Mouse (Mus musculus) urinary bladder, adult 18-20 months (tissue): ENCODE measurements around the gene Prkaa1.

Experiments used
- DNase-seq, 2 experiments: peaks; one replicate each; pipeline ENCODE4 v3.0.0; 2022; ENCODE audit warnings: low spot score in 2 of 2, mixed read lengths in 2 of 2

The Prkaa1 gene

DNA sequence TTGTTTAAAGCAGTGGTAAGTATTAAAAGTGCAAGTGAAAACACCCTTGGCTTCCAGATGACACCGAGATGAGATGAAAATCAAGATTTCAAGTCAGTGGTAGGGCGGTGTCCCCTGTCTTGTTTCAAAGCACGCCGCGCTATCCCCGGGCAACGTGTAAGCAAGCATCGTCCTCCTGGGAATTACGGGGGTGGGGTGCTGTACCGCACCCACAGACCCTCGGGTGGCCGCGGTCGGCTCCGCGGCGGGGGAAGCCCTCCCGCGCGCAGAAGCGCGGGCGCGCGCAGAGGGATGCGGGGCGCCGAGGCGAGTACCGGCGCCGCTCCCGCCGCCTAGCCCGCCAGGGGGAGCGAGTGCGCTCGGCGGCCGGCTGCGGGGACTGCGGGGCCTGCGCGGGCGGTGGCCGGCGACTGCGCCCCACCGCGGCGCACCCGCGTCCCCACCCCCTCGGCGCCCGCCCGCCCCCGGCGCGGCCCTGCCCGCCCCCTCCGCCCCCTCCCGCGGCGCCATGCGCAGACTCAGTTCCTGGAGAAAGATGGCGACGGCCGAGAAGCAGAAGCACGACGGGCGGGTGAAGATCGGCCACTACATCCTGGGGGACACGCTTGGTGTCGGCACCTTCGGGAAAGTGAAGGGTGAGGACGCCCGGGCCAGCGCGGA lies at the start of gene Prkaa1:
TSS of gene Prkaa1 (plus strand) at position 501 of the 660 bp plus-strand sequence.
- peak; percentile 57 to 67 for DNase-seq

DNA sequence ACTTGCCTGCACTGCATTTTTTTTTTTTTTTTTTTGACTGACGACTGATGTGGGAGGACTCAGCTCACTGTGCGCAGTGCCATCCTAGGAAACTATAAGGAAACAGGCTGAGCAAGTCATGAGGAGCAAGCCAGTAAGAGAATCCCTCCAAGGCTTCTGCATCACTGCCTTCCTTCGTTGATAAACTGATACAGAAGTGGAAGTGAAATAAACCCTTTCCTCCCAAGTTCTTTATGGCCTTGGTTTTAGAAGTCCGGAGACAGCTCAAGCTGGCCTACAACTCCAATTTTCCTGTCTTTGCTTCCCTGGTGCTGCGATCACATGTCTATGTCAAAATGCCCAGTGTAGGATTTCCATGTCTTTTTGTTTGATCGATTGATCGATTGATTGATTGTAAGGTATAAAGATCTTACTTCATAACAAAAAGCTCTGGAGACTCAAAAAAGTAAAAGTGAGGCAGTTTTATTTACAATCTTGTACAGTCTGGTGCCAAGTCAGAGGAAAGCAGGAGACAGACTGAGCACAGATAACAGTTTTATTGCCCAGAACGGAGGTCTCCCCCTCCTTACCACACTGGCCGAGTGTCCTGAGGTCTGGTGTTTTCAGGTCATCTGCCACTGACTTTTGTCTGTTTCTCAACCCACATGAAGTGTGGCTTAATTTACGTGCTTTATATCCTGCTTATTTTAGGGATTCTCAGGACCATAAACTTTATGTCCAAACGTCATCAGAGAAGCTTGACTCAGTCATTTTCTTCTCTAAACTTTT lies 47.9 kb upstream of the Prkaa1 start:
- DNase-seq: no peak

GRCm38 (mm10) chr15:5097376-5097775 lies 46.3 kb upstream of the Prkaa1 start:
- DNase-seq: no peak

- no peak for DNase-seq
These were observed 41.3 kb upstream of the Prkaa1 start for GRCm38 (mm10) chr15:5102312-5102711.

GRCm38 (mm10) chr15:5105891-5106290 lies 37.8 kb upstream of the Prkaa1 start:
- DNase-seq: no peak

- DNase-seq: no peak
These were observed 37.4 kb upstream of the Prkaa1 start for GRCm38 (mm10) chr15:5106293-5106692.

- no peak for DNase-seq
These were observed 35.7 kb upstream of the Prkaa1 start, which contains the start of gene Card6 for GRCm38 (mm10) chr15:5107686-5108654. Card6 (minus strand) TSS chr15:5108539.

DNA sequence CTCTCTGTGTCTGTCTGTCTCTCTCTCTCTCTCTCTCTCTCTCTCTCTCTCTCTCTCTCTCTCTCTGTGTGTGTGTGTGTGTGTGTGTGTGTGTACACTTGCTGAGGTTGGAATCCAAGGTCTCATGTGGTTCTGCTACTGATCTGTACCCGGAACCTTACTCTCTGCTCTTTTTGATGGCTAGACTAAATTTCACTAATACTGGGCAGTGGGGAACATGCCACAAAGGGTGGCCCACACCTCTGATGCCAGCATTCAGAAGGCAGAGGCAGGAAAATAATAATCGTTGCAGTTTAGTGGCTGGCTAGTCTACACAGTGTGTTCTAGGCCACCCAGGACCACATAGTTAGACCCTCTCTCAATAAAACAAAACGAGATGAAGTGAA lies 35.0 kb upstream of the Prkaa1 start:
- DNase-seq: no peak

DNA sequence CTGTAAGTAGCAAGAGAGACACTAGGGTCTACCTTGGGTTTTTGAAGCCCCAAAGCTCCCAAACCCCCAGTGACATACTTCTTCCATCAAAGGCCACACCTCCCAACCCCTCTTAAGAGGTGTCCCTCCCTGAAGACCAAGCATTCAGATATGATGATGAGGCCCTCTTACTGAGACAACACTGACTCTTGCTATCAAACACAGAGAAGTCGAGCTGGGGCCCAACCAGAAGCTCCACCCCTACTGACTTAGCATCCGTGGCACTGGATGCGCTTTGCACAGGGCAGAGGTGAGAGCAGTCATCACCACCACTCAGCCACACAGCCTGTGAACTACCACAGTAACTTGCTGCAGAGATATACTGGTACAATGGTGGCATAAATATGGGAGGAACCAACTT lies 31.0 kb upstream of the Prkaa1 start:
- DNase-seq: no peak

- DNase-seq: no peak
These were observed 28.5 kb upstream of the Prkaa1 start for GRCm38 (mm10) chr15:5115173-5115572.

DNA sequence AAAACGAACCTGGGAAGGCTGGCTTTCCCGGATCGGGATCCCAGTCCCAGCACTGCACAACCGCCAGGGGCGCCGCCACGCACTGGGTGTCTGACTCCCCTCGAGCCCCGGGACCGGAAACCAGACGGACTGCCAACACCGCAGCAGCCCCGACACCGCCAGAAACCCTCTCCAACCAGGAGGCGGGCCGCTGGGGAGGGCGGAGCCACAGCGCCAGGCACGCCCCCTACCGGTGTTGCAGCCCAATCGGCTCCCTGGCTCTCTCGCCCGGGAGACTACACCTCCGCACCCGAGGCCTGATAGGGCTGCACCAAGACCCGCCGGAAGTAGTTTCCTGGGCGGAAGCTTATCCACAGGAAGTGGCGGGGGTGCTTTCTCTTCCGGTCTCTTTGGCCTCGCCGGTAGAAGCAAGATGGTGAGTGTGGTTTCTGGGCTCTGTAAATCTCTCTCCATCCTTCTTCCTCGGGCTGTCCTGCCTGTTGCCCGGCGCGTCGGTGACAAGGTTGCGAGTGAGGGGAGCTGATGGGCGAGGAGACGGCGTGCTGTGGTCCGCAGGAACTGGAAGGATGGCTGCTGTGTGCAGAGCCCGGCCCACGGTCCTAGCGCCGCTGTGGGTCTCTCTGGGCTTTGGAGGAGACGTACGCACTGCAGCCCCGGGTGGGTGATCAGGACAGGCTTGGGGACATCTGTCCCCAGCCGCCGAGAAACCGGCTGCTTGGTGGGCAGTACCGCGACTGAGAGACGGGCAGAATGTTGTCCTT lies 27.2 kb upstream of the Prkaa1 start, which contains the start of gene Rpl37:
TSS of gene Rpl37 (plus strand) at position 376 of the 761 bp plus-strand sequence.
- DNase-seq: peak; percentile 98 to 99

DNA sequence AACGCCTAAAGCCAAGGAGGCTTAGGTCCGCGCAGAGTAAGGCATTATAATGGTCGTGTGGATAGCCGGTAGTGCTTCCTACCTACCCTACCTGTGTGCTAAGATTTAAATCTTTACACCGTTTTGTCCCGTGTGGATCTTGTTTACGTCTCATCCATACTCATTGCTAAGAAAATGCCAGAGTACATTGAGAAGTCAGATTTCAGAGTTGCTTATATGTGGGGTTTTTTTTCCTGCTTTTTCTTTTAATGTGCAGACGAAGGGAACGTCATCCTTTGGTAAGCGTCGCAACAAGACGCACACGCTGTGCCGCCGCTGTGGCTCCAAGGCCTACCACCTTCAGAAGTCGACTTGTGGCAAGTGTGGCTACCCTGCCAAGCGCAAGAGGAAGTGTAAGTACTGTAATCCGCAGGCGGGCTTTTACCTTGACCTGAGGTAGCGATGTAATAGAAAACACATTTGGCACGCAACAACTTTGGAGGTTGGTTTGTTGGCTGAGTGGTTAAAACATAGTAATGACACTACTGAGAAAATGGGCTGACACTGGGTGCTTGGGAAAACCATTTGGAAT lies 26.5 kb upstream of the Prkaa1 start:
- no peak for DNase-seq

- no peak for DNase-seq
These were observed 25.0 kb upstream of the Prkaa1 start for GRCm38 (mm10) chr15:5118626-5119025.

GRCm38 (mm10) chr15:5119192-5119591 lies 24.5 kb upstream of the Prkaa1 start:
- DNase-seq: no peak

- no peak for DNase-seq
These were observed 24.0 kb upstream of the Prkaa1 start for GRCm38 (mm10) chr15:5119707-5120106.

- DNase-seq: no peak
These were observed 21.9 kb upstream of the Prkaa1 start for GRCm38 (mm10) chr15:5121535-5122313.

DNA sequence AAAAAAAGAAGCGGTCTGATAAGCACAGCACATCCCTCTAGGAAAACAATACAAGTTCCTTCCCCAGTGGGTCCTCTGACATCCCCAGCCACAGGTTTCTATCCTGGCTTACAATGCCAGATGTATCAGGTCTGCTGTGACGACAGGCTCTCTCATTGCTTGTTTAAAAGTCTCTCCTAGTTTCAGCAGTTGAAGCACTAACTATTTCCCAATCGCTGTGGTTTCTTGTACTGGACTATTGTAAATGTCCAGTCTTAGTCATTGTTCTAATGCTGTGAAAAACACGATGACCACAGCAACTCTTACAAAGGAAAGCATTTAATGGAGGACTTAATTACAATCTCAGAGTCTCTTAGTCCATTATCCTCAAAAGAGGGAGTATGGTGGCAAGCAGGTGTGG lies 17.2 kb upstream of the Prkaa1 start:
- DNase-seq: no peak

GRCm38 (mm10) chr15:5127487-5127886 lies 16.2 kb upstream of the Prkaa1 start:
- DNase-seq: no peak

DNA sequence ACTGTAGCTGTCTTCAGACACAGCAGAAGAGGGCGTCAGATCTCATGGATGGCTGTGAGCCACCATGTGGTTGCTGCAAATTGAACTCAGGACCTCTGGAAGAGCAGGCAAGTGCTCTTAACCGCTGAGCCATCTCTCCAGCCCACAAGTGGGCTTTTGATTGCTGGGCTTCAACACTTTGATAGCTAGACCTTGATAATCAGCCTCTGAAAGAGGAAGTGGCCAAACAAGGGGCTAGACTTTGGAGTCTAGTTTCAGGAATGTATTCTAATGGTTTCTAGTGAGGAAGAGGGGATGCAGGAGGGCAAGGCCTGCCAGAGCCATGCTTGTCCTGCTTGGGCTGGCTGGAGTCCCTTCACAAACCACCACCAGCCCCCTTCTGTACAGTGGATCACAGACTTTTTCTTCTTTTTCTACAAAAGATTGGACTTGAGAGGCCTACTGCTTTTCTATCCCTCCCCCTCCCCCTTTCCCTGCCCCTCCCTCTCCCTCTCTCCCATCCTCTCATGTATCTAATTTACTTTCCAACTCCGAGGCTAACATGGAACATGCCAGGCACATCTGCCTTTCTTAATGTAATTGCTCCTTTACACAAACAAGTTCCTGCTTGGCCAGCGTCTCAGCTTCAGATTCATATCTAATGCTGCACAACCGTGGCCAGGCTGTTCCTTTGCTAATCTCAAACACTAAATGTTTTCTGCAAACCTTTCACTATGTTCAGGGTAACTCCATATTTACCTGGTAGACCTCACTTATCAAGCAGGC lies 15.3 kb upstream of the Prkaa1 start:
- DNase-seq: no peak
